Mouse (Mus musculus) limb, embryonic 11.5 days (tissue): Measurements from ENCODE around the gene Smug1. TPM values are rescaled to one million over a fixed set of nuclear protein-coding genes. Genes with fewer than 3 reads are reported as not detected.

Experiments used
- ATAC-seq: fragments of 200-750 bp; cut with Nextera tagmentation; 2 replicates; pipeline ENCODE4 v1.8.0; 2017; ENCODE audit warnings: low read depth; ENCODE audit not compliant: insufficient number of reproducible peaks, low FRiP score, low TSS enrichment
- DNase-seq: peaks from one replicate; pipeline ENCODE4 v3.0.0-alpha.2; 2015; ENCODE audit warnings: low spot score
- H3K27ac ChIP-seq: fragments of 300-500 bp; sonication (generic); replicated peaks from 2 replicates; pipeline ENCODE4 v1.5.1; 2014; ENCODE audit warnings: low read depth, mild to moderate bottlenecking, low read length
- H3K27me3 ChIP-seq: fragments of 300-500 bp; sonication (generic); 2 replicates; pipeline ENCODE4 v1.6.1; 2014; ENCODE audit warnings: mild to moderate bottlenecking, low read length, mixed read lengths; ENCODE audit not compliant: control insufficient read depth, insufficient read depth
- H3K36me3 ChIP-seq: fragments of 300-500 bp; sonication (generic); 2 replicates; pipeline ENCODE4 v1.6.1; 2014; ENCODE audit warnings: mild to moderate bottlenecking, low read length, moderate library complexity, mixed read lengths; ENCODE audit not compliant: control insufficient read depth, insufficient read depth
- H3K4me1 ChIP-seq: fragments of 300-500 bp; sonication (generic); 2 replicates; pipeline ENCODE4 v1.6.1; 2014; ENCODE audit warnings: low read length, mixed read lengths; ENCODE audit not compliant: control insufficient read depth, insufficient read depth
- H3K4me2 ChIP-seq: fragments of 300-500 bp; sonication (generic); 2 replicates; pipeline ENCODE4 v1.6.1; 2014; ENCODE audit warnings: low read depth, mild to moderate bottlenecking, moderate library complexity; ENCODE audit not compliant: severe bottlenecking
- H3K4me3 ChIP-seq: fragments of 300-500 bp; sonication (generic); 2 replicates; pipeline ENCODE4 v1.5.1; 2014; ENCODE audit warnings: low read depth, low read length
- H3K9ac ChIP-seq: fragments of 300-500 bp; sonication (generic); 2 replicates; pipeline ENCODE4 v1.6.1; 2014; ENCODE audit warnings: mild to moderate bottlenecking, low read length
- H3K9me3 ChIP-seq: fragments of 300-500 bp; sonication (generic); 2 replicates; pipeline ENCODE4 v1.6.1; 2016; ENCODE audit warnings: low read length; ENCODE audit not compliant: control insufficient read depth
- WGBS: fragments of 180-500 bp; shearing (Covaris S2); extraction: QIAGEN DNeasy Blood & Tissue Kit; methylation state at CpG from one replicate; pipeline ENCODE4 v1.1.7; 2014; 5-methylcytosine and 5-hydroxymethylcytosine counted together
- polyA plus RNA-seq: library from polyadenylated mRNA; unstranded; fragments of >200 nt; fragmentation: Nextera tagmentation; extraction: Ambion mirVana; gene quantifications from 2 replicates; pipeline ENCODE4 v1.2.1, GENCODE M21; 2014

Gene Smug1
- polyA plus RNA-seq = 14.4 and 14.7 TPM in 2 replicates

GRCm38 (mm10) chr15:103167042-103167615 is at the start of gene Smug1:
Gene Smug1 (minus strand): TSS chr15:103167092.
- WGBS = 29% methylated on average over 6 of the region's 6 CpGs
- no peak within 1 kb of the TSS for H3K4me3 ChIP-seq
- no peaks in the 10 kb centered on the region for H3K9me3 ChIP-seq
- no peak within 1 kb of the TSS for H3K9ac ChIP-seq
- H3K36me3 ChIP-seq = no peaks in the 10 kb centered on the region
- H3K4me1 ChIP-seq = peaks cover 24% of the 10 kb centered on the region
- ATAC-seq (no peak), DNase-seq (no peak)
- no peak within 1 kb of the TSS for H3K4me2 ChIP-seq
- no peak within 1 kb of the TSS for H3K27ac ChIP-seq
- H3K27me3 ChIP-seq = peaks cover 59% of the 10 kb centered on the region

- Histone ChIP-seq H3K4me2 (peak overlapping the region; percentile 67), H3K9ac (no peak overlapping the region), H3K4me1 (peaks cover 12% of the 10 kb centered on the region), H3K4me3 (no peak overlapping the region), H3K27ac (peak overlapping the region; percentile 96), H3K27me3 (no peaks in the 10 kb centered on the region), H3K36me3 (peaks cover 6% of the 10 kb centered on the region; the same call in 1 of the 2 replicates), H3K9me3 (no peaks in the 10 kb centered on the region)
- ATAC-seq = no peak
- no peak for DNase-seq
- WGBS = 19% methylated on average over 2 of the region's 2 CpGs
Measured at GRCm38 (mm10) chr15:103216052-103216451, 49.2 kb upstream of the Smug1 start.

DNA sequence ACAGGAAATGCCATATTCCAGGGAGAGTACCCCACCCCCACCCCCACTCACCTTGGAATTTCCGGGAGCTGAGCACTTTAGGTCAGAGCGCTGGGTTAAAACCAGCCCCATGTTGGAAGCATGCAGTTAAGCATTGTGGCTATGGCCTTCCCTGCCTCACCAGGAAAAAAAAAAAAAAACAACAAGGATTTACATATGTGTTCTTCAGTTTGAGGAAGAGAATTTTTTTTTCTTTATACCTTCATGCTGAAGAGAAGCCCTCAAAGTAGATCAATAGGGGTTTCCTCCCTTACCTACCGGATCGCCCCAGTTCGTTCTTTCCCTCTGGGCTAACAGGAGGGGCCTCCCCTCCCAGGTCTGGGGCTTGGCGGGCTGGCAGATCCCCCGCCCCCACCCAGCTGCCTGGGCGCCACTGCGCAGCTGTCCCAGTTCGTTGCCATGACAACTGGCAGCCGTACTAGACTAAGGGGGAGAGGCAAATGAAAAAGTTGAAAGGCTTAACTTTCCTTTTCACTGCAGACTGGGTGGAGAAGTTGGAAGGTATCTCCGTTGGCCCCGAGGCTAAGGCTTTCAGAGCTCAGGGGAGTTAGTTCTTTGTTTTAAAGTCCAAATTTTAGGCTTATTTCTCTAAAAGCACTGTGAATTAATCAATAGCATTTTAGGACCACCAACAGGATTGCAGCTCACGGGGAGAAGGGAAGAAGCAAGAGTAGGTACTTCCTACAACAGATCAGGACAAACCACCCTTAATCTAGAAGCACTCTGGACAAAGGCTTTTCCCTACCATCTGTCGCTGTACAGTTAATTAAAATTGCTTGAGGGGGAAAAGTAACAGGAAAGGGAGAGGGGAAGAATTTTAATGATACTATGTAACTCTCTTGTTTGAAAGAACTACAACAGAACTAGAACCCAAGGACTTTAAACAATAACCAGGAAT is 48.3 kb upstream of the Smug1 start:
- WGBS = under 1% methylated on average over 15 of the region's 15 CpGs
- no peaks in the 10 kb centered on the region for H3K27me3 ChIP-seq
- H3K4me1 ChIP-seq = peaks cover 12% of the 10 kb centered on the region
- H3K9me3 ChIP-seq = no peaks in the 10 kb centered on the region
- ATAC-seq (peak; percentile 96), DNase-seq (peak; percentile 92)
- peaks cover 12% of the 10 kb centered on the region; the same call in 1 of the 2 replicates for H3K36me3 ChIP-seq
- peak overlapping the region; percentile 43; the same call in 1 of the 2 replicates for H3K9ac ChIP-seq
- peak overlapping the region; percentile 67 for H3K4me2 ChIP-seq
- peak overlapping the region; percentile 96 for H3K27ac ChIP-seq
- peak overlapping the region; percentile 22 for H3K4me3 ChIP-seq

GRCm38 (mm10) chr15:103214149-103214548 is 47.3 kb upstream of the Smug1 start:
- no peak for ATAC-seq
- H3K4me3 ChIP-seq = peak overlapping the region; percentile 19
- no peaks in the 10 kb centered on the region for H3K9me3 ChIP-seq
- peak overlapping the region; percentile 48 for H3K4me2 ChIP-seq
- no peaks in the 10 kb centered on the region for H3K27me3 ChIP-seq
- H3K36me3 ChIP-seq = peaks cover 18% of the 10 kb centered on the region
- no peak overlapping the region; the same call in 1 of the 2 replicates for H3K9ac ChIP-seq
- peak overlapping the region; percentile 79; the same call in 1 of the 2 replicates for H3K27ac ChIP-seq
- no peak for DNase-seq
- WGBS = 25% methylated on average over 2 of the region's 2 CpGs
- H3K4me1 ChIP-seq = peaks cover 12% of the 10 kb centered on the region

DNA sequence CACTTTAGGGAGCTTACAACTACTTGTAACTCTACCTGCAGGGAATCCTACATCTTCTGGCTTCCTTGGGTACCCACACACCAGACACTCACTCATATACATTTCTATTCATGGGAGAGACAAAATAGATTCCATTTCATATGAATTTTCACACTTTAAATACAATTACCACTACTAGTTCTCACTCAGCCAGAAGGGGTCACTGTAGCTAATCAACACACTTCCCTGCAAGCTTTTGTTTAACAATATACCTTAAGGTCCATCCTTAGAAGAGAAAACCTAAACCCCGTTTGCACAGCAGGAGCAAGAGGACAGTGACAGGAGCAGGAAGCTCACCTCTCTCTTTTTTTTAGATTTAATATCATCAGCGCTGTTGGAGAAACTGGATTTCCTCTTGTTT is 38.3 kb upstream of the Smug1 start:
- ATAC-seq (no peak), DNase-seq (no peak)
- H3K4me3 ChIP-seq = no peak overlapping the region
- H3K27ac ChIP-seq = no peak overlapping the region
- 70% methylated on average over 2 of the region's 2 CpGs for WGBS
- peaks cover 17% of the 10 kb centered on the region for H3K36me3 ChIP-seq
- no peaks in the 10 kb centered on the region for H3K9me3 ChIP-seq
- no peak overlapping the region for H3K9ac ChIP-seq
- H3K27me3 ChIP-seq = no peaks in the 10 kb centered on the region
- no peaks in the 10 kb centered on the region for H3K4me1 ChIP-seq
- H3K4me2 ChIP-seq = no peak overlapping the region

- Histone ChIP-seq H3K9me3 (no peaks in the 10 kb centered on the region), H3K4me3 (no peak overlapping the region), H3K4me1 (no peaks in the 10 kb centered on the region), H3K36me3 (peaks cover 19% of the 10 kb centered on the region), H3K9ac (no peak overlapping the region), H3K27me3 (no peaks in the 10 kb centered on the region), H3K4me2 (no peak overlapping the region), H3K27ac (no peak overlapping the region)
- ATAC-seq = no peak
- WGBS = 59% methylated on average over 6 of the region's 6 CpGs
- DNase-seq = no peak
Measured at GRCm38 (mm10) chr15:103202088-103202793, 35.3 kb upstream of the Smug1 start.

DNA sequence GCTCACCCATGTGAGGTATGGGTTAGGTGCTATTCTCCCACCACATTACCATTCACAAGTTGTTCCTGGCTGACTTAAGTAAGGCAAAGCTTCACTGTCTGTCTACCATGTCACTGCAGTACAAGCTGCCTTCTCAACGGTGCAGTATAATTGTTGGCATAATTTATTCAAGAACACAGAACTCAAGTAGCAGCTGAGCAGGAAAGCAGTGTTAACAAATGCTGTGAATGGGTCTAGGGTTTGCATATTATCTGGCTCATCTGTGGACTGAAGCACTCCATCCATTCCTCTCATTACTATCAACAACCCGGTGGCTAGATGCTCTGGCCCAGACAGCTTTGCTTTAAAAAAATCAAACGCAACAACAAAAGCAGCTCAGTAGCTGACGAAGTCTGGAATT is 30.9 kb upstream of the Smug1 start:
- peaks cover 27% of the 10 kb centered on the region for H3K36me3 ChIP-seq
- no peak for ATAC-seq
- no peak overlapping the region for H3K27ac ChIP-seq
- no peak overlapping the region for H3K9ac ChIP-seq
- no peaks in the 10 kb centered on the region for H3K27me3 ChIP-seq
- WGBS = 90% methylated on average over 4 of the region's 4 CpGs
- DNase-seq = no peak
- no peak overlapping the region for H3K4me3 ChIP-seq
- no peaks in the 10 kb centered on the region for H3K4me1 ChIP-seq
- no peaks in the 10 kb centered on the region for H3K9me3 ChIP-seq
- H3K4me2 ChIP-seq = no peak overlapping the region

DNA sequence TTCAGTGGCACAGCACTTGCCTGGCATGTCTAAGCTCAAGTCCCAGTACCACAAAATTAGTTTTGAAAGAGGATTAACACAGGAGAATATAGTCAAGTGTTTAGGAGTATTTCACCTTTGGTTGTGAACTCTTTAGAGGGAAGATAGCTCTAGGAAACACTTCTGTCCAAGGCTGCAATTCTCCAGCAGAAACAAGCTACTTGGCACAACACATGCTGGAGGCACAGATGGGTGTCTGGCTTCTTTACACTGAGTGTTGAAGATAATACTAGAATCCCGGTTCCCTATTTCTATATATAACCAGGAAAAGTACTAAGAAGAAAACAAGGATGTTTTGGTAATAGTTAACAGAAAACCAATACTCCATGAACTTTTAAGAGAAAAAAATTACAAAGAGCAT is 29.9 kb upstream of the Smug1 start:
- Histone ChIP-seq H3K9ac (no peak overlapping the region), H3K9me3 (no peaks in the 10 kb centered on the region), H3K36me3 (peaks cover 32% of the 10 kb centered on the region), H3K4me3 (no peak overlapping the region), H3K4me1 (no peaks in the 10 kb centered on the region), H3K4me2 (no peak overlapping the region), H3K27me3 (no peaks in the 10 kb centered on the region), H3K27ac (no peak overlapping the region)
- WGBS = 100% methylated on average over 1 of the region's 1 CpGs
- no peak for DNase-seq
- ATAC-seq = no peak
